Mouse (Mus musculus) urinary bladder, postnatal 10 days (tissue): ENCODE measurements around the gene Fbxl13.

Experiments
- DNase-seq: peaks from one replicate; pipeline ENCODE4 v3.0.0; 2022; ENCODE audit warnings: low spot score

Gene Fbxl13

GRCm38 (mm10) chr5:21485197-21485829, 160.1 kb downstream of the Fbxl13 start:
- no peak for DNase-seq

- no peak for DNase-seq
Measured at GRCm38 (mm10) chr5:21483275-21483674, 162.2 kb downstream of the Fbxl13 start.

- DNase-seq, result no peak
Measured at GRCm38 (mm10) chr5:21482446-21483222, 162.8 kb downstream of the Fbxl13 start.

GRCm38 (mm10) chr5:21481521-21481920, 163.9 kb downstream of the Fbxl13 start:
- DNase-seq, result no peak

- DNase-seq, result no peak
Measured at GRCm38 (mm10) chr5:21479746-21480145, 165.7 kb downstream of the Fbxl13 start.

GRCm38 (mm10) chr5:21478428-21478827, 167.0 kb downstream of the Fbxl13 start:
- DNase-seq, result no peak

GRCm38 (mm10) chr5:21468100-21468499, 177.3 kb downstream of the Fbxl13 start:
- DNase-seq, result no peak

- no peak for DNase-seq
Measured at GRCm38 (mm10) chr5:21467387-21467786, 178.0 kb downstream of the Fbxl13 start.

GRCm38 (mm10) chr5:21440833-21441530, 204.5 kb downstream of the Fbxl13 start:
- no peak for DNase-seq

GRCm38 (mm10) chr5:21439446-21440110, 205.9 kb downstream of the Fbxl13 start:
- DNase-seq, result no peak

- no peak for DNase-seq
Measured at GRCm38 (mm10) chr5:21438428-21438827, 207.0 kb downstream of the Fbxl13 start.

GRCm38 (mm10) chr5:21436471-21436975, 208.9 kb downstream of the Fbxl13 start:
- DNase-seq, result no peak

GRCm38 (mm10) chr5:21434148-21434929, 211.1 kb downstream of the Fbxl13 start:
- no peak for DNase-seq
